Mouse (Mus musculus) megakaryocyte, embryonic 14.5 days (primary cell): ENCODE measurements around the gene Cbr3. TPM values are rescaled to one million over a fixed set of nuclear protein-coding genes. Genes with fewer than 3 reads are reported as not detected.
A peak's percentile ranks its signal among the peaks of the same experiment; 100 is the strongest.

Experiments
- H3K27me3 ChIP-seq: replicated peaks from 2 replicates; pipeline ENCODE3; 2012; ENCODE audit warnings: inconsistent platforms
- H3K36me3 ChIP-seq: replicated peaks from 2 replicates; pipeline ENCODE3; 2012; ENCODE audit warnings: low read length, inconsistent platforms, mixed read lengths
- H3K4me1 ChIP-seq: 2 replicates; pipeline ENCODE4 v1.6.1; 2012; ENCODE audit warnings: inconsistent platforms
- H3K4me3 ChIP-seq: replicated peaks from 2 replicates; pipeline ENCODE3; 2012; ENCODE audit warnings: moderate library complexity, mild to moderate bottlenecking, inconsistent platforms
- H3K9me3 ChIP-seq: 2 replicates; pipeline ENCODE4 v1.6.1; 2012; ENCODE audit warnings: inconsistent platforms
- FLI1 ChIP-seq: IDR thresholded peaks from 2 replicates; pipeline ENCODE4 v1.6.1; 2012; ENCODE audit warnings: low read length, inconsistent platforms, mixed read lengths
- GATA1 ChIP-seq: IDR thresholded peaks from 3 replicates; pipeline ENCODE4 v1.6.1; 2012; ENCODE audit warnings: mixed read lengths, low read length, inconsistent platforms, borderline replicate concordance
- polyA plus RNA-seq: library from polyadenylated mRNA; stranded (reverse); fragments of >175 nt; gene quantifications from 2 replicates; pipeline ENCODE4 v1.2.3, GENCODE M21; 2012; ENCODE audit warnings: low replicate concordance; ENCODE audit not compliant: insufficient read depth

The Cbr3 gene
- polyA plus RNA-seq, 1 experiment = 3.0 TPM

GRCm38 (mm10) chr16:93725417-93726144, 42.6 kb downstream of the Cbr3 start:
- TF ChIP-seq GATA1 = no peak
- TF ChIP-seq FLI1 = no peak
- peaks cover 35% of the 10 kb centered on the region for H3K36me3 ChIP-seq

GRCm38 (mm10) chr16:93726186-93726585, 43.2 kb downstream of the Cbr3 start:
- Histone ChIP-seq H3K36me3 (peaks cover 35% of the 10 kb centered on the region), H3K27me3 (peaks cover 26% of the 10 kb centered on the region), H3K4me3 (no peak overlapping the region), H3K4me1 (peaks cover 40% of the 10 kb centered on the region), H3K9me3 (no peaks in the 10 kb centered on the region)
- TF ChIP-seq GATA1 = no peak
- no peak for TF ChIP-seq FLI1

More at GRCm38 (mm10) chr16:93725417-93726144, 42.6 kb downstream of the Cbr3 start:
- Histone ChIP-seq H3K9me3 (no peaks in the 10 kb centered on the region), H3K4me1 (peaks cover 39% of the 10 kb centered on the region), H3K27me3 (peaks cover 25% of the 10 kb centered on the region), H3K4me3 (no peak overlapping the region)

GRCm38 (mm10) chr16:93728676-93729075, 45.7 kb downstream of the Cbr3 start:
- Histone ChIP-seq H3K9me3 (no peaks in the 10 kb centered on the region), H3K36me3 (peaks cover 38% of the 10 kb centered on the region), H3K4me3 (peak overlapping the region; percentile 8), H3K27me3 (peaks cover 27% of the 10 kb centered on the region), H3K4me1 (peaks cover 32% of the 10 kb centered on the region)
- TF ChIP-seq FLI1 = no peak
- no peak for TF ChIP-seq GATA1

- Histone ChIP-seq H3K4me1 (peaks cover 37% of the 10 kb centered on the region), H3K9me3 (no peaks in the 10 kb centered on the region), H3K4me3 (no peak overlapping the region), H3K36me3 (peaks cover 34% of the 10 kb centered on the region), H3K27me3 (peaks cover 29% of the 10 kb centered on the region)
- TF ChIP-seq GATA1 (no peak), FLI1 (no peak)
Measured at GRCm38 (mm10) chr16:93729801-93730721, 47.0 kb downstream of the Cbr3 start.

- Histone ChIP-seq H3K9me3 (no peaks in the 10 kb centered on the region), H3K36me3 (peaks cover 37% of the 10 kb centered on the region), H3K4me1 (peaks cover 39% of the 10 kb centered on the region), H3K27me3 (peaks cover 32% of the 10 kb centered on the region), H3K4me3 (no peak overlapping the region)
- no peak for TF ChIP-seq FLI1
- no peak for TF ChIP-seq GATA1
Measured at GRCm38 (mm10) chr16:93731310-93731709, 48.3 kb downstream of the Cbr3 start.

GRCm38 (mm10) chr16:93732875-93733569, 50.0 kb downstream of the Cbr3 start:
- no peak for TF ChIP-seq GATA1
- TF ChIP-seq FLI1 = no peak
- H3K4me1 ChIP-seq = peaks cover 54% of the 10 kb centered on the region
- H3K4me3 ChIP-seq = no peak overlapping the region
- H3K9me3 ChIP-seq = no peaks in the 10 kb centered on the region
- peaks cover 39% of the 10 kb centered on the region for H3K36me3 ChIP-seq
- H3K27me3 ChIP-seq = peaks cover 29% of the 10 kb centered on the region

- no peaks in the 10 kb centered on the region for H3K9me3 ChIP-seq
- no peak for TF ChIP-seq GATA1
- TF ChIP-seq FLI1 = no peak
- H3K4me3 ChIP-seq = no peak overlapping the region
- H3K36me3 ChIP-seq = peaks cover 65% of the 10 kb centered on the region
- H3K4me1 ChIP-seq = peaks cover 36% of the 10 kb centered on the region
- H3K27me3 ChIP-seq = peaks cover 11% of the 10 kb centered on the region
Measured at GRCm38 (mm10) chr16:93739251-93739650, 56.2 kb downstream of the Cbr3 start.

Other genes with a start within 250 kb of the Cbr3 start
- gene Setd4, start 79.2 kb upstream of the Cbr3 start, polyA plus RNA-seq = 0.89 TPM in 1 of 2 replicates, not detected in the other
- gene Cbr1, start 77.4 kb upstream of the Cbr3 start, polyA plus RNA-seq = 11.7 and 18.8 TPM in 2 replicates
- gene Gm5678, start 55.1 kb upstream of the Cbr3 start, polyA plus RNA-seq = not detected in 2 replicates
- gene Dop1b, start 28.7 kb downstream of the Cbr3 start, polyA plus RNA-seq = 15.5 and 16.9 TPM in 2 replicates
- 2.9 TPM in 1 of 2 replicates, not detected in the other for gene Morc3, start 148.9 kb downstream of the Cbr3 start, polyA plus RNA-seq
- 25.1 and 34.4 TPM in 2 replicates for gene Chaf1b, start 200.7 kb downstream of the Cbr3 start, polyA plus RNA-seq